Mouse (Mus musculus) kidney, adult 8-10 months (tissue): ENCODE results near the gene N4bp1.

Source experiments
- DNase-seq, 2 experiments: peaks; one replicate each; pipeline ENCODE4 v3.0.0; 2022

N4bp1 gene

GRCm38 (mm10) chr8:86853989-86854373 is 31.1 kb downstream of the N4bp1 start:
- DNase-seq, result no peak

GRCm38 (mm10) chr8:86853266-86853988 is 31.6 kb downstream of the N4bp1 start:
- DNase-seq, result no peak

- no peak for DNase-seq
These were observed 32.6 kb downstream of the N4bp1 start for GRCm38 (mm10) chr8:86852491-86852890.

- no peak for DNase-seq
These were observed 36.2 kb downstream of the N4bp1 start for GRCm38 (mm10) chr8:86848876-86849275.

GRCm38 (mm10) chr8:86848401-86848800 is 36.7 kb downstream of the N4bp1 start:
- no peak for DNase-seq

GRCm38 (mm10) chr8:86847091-86847490 is 38.0 kb downstream of the N4bp1 start:
- DNase-seq, result no peak

- DNase-seq, result no peak
These were observed 39.2 kb downstream of the N4bp1 start for GRCm38 (mm10) chr8:86845875-86846274.

- no peak for DNase-seq
These were observed 40.2 kb downstream of the N4bp1 start for GRCm38 (mm10) chr8:86844856-86845255.

- DNase-seq, result peak in 1 of 2 experiments; percentile 26
These were observed 41.2 kb downstream of the N4bp1 start for GRCm38 (mm10) chr8:86843896-86844295.

GRCm38 (mm10) chr8:86841556-86842309 is 43.3 kb downstream of the N4bp1 start:
- DNase-seq, result no peak

- DNase-seq, result no peak
These were observed 44.9 kb downstream of the N4bp1 start for GRCm38 (mm10) chr8:86840120-86840693.

- DNase-seq, result no peak
These were observed 46.2 kb downstream of the N4bp1 start for GRCm38 (mm10) chr8:86838707-86839438.

GRCm38 (mm10) chr8:86837234-86837633 is 47.8 kb downstream of the N4bp1 start:
- no peak for DNase-seq

GRCm38 (mm10) chr8:86835881-86836280 is 49.2 kb downstream of the N4bp1 start:
- DNase-seq, result no peak

GRCm38 (mm10) chr8:86834496-86835260 is 50.4 kb downstream of the N4bp1 start:
- DNase-seq, result no peak

- DNase-seq, result no peak
These were observed 51.1 kb downstream of the N4bp1 start for GRCm38 (mm10) chr8:86833937-86834336.

- no peak for DNase-seq
These were observed 56.1 kb downstream of the N4bp1 start for GRCm38 (mm10) chr8:86828925-86829324.

GRCm38 (mm10) chr8:86827199-86827598 is 57.9 kb downstream of the N4bp1 start:
- DNase-seq, result no peak

- no peak for DNase-seq
These were observed 58.5 kb downstream of the N4bp1 start for GRCm38 (mm10) chr8:86826538-86826937.

GRCm38 (mm10) chr8:86825674-86826448 is 59.2 kb downstream of the N4bp1 start:
- no peak for DNase-seq

GRCm38 (mm10) chr8:86824735-86825134 is 60.3 kb downstream of the N4bp1 start:
- DNase-seq, result no peak

- peak in 1 of 2 experiments; percentile 25 for DNase-seq
These were observed 64.3 kb downstream of the N4bp1 start for GRCm38 (mm10) chr8:86820756-86821201.
